Mouse (Mus musculus) cerebellum, adult 9-11 months (tissue): ENCODE measurements around the gene Golga7b.

Source experiments
- DNase-seq: peaks from one replicate; pipeline ENCODE4 v3.0.0; 2022

Gene Golga7b

DNA sequence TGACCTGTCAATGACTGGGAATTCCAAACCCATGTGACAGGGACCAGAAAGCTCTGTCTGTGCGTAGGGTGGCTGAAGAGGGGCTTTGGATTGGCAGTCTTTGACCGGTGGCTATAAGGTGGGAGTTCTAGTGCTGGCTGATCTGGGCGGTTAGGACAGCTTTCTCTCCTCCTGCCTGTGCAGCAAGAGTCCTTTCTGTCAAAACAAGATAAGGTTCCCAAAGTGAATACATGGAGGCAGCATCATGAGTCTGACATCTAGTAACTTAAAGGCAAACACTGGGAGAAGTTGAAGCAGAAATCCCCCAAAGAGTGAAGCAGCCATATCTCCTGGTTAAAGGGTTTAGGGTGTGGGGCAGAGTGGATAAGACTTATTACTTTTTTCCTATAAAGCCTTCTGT is at the start of gene Golga7b:
TSS of gene Golga7b (plus strand) at position 56 of the 400 bp plus-strand sequence.
- DNase-seq, result no peak

DNA sequence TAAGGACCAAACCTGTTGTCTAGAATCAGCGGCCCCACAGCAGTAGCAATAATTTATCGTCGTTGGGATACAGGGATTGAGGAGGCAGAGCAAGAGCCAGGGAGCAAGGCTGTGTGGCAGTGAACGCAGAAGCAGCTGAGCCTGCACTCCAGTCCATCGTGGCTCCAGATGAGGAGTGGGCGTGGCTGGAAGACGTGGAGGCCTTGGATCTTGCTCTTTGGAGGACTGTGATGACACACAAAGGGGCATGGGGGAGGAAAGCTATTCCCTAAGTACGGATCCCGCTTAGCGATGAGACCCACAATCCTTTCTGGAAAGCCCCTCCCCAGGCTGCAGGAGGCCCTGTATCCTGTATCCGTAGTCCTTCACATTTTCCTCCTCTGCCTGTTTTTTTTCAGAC is 49.3 kb upstream of the Golga7b start:
- no peak for DNase-seq

- DNase-seq, result no peak
Measured at GRCm38 (mm10) chr19:42201696-42202381, 45.5 kb upstream of the Golga7b start, which contains the start of gene Sfrp5. TSS of gene Sfrp5 (minus strand) at chr19:42202252.

- DNase-seq, result peak; percentile 59
Measured at GRCm38 (mm10) chr19:42202467-42202866, 44.9 kb upstream of the Golga7b start.

GRCm38 (mm10) chr19:42204306-42204705 is 43.1 kb upstream of the Golga7b start:
- DNase-seq, result peak; percentile 92

DNA sequence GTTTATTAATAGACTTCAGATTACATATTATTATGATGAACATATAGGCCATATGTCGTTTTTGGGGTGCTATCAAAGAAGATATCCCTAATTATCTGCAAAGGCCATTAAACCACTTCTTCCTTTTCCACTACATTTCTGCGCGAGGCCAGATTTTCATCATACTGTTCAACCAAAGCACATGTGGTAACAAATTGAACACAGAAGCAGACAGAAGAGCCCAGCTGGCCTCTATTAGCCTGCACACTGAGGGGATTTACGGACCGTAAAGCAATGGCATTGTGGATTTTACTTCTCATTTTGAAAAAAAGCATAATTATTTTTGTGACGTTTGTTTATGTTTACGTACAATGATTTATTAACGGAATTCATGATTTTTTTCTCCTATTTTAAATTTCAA is 42.2 kb upstream of the Golga7b start:
- no peak for DNase-seq

DNA sequence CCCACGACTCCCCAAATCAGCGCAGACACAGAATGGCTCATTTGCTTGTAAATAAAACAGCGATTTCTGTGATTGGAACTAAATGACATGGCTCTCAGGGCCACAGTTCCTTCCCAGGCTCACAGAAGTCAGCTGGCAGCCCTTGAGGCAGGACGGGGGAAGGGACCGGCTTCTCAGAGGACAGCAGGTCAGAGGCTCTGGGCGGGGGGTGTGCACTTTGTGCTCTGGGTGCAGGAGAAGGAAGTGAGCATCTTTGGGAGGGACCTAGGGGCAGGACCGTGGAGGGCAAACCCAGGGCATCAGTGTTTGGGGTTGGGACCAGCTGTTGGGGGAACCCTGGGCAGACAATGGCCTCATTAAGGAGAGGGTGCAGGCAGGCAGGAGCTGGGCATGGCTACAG is 37.9 kb upstream of the Golga7b start:
- DNase-seq, result no peak

DNA sequence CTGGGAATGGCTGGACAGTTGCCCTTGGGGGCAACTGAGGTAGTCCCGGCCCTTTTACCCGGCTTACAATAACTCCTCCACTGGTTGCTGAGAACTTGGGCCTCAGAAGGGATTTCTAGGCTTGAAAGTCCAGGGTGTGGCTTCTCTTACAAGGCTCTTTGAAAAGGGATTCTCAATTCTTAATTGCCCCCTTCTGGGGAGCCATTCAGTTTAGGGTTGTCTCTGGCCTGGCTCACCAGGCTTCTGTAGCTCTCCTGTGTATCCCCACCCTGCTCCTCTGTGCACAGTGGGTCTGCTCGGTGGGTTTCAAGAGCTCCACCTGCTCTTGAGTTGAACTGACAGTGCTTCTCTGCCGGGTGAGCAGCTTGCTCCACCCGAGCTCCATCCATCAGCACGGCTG is 37.4 kb upstream of the Golga7b start:
- DNase-seq, result no peak

- DNase-seq, result no peak
Measured at GRCm38 (mm10) chr19:42211936-42212335, 35.4 kb upstream of the Golga7b start.

- no peak for DNase-seq
Measured at GRCm38 (mm10) chr19:42214601-42215000, 32.8 kb upstream of the Golga7b start.

- DNase-seq, result no peak
Measured at GRCm38 (mm10) chr19:42216699-42217373, 30.5 kb upstream of the Golga7b start.

DNA sequence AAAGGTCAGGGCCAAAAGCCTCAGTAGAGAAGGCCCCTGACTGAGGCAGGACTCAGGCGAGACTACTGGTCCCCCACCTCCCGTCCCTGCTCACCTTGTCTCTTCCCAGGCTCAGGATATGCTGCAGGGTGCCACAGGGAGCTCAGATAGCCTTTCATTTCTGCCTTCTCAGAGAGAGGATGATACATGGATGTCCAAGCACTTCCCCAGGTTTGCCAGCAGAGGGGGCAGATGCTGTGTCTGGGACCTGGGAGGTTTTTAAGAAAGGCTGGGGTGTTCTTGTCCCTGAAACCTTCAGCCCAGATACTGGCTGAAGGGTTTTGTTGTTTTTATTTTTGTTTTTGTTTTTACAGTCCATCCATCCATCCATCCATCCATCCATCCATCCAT is 30.0 kb upstream of the Golga7b start:
- DNase-seq, result peak; percentile 76

DNA sequence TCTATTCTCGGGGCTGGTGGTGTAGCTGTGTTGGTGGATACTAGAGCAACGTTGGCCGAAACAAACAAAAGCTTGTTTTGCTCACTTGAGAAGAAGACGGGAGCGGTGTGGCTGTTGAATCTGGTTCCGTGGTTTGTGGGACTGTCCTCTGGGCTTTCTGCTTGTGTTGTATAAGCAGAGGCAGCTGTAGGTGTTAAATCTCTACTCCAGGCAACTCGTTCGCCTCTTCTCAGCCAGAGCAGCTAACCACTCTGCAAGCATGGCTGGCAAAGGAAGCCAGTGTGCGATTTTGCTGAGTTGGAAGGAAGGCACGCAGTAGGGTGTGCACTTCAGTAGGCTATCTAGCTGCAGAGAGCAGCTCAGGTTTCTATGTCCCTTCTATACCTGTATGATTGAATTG is 20.9 kb upstream of the Golga7b start:
- no peak for DNase-seq

- no peak for DNase-seq
Measured at GRCm38 (mm10) chr19:42229499-42230287, 17.7 kb upstream of the Golga7b start.

DNA sequence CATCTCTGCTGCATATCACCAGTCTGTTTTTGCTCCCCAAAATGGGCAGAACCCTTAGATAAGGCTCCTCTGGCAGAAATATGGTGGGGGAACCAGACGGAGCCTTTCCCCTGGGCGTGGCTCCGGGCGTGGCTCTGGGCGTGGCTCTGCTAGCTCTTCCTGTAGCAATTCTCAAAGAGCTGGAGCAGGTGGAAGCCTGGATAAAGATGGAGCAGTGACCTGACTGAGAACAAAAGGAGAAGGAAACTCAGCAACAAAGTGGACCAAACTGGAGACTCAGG is 17.1 kb upstream of the Golga7b start:
- DNase-seq, result no peak

DNA sequence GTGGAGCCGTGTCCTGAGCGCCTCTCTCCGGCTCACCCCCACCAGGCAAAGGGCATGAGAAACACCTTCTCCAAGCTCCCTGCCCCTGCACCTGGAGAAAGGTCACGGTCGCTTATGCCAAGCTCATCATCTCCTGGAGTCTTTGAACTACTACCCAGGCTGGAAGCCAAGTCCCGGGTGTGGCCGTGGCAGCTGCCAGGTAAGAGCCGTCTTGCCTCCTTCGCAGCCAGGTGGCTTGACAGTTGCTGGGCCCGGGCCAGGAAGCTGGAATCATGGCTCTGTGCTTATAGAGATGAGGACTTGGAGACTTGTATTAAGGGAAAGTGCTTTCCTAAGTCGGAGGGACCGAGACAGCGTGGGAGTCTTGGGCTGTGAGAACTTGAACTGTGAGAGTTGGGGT is 16.4 kb upstream of the Golga7b start:
- peak; percentile 64 for DNase-seq

DNA sequence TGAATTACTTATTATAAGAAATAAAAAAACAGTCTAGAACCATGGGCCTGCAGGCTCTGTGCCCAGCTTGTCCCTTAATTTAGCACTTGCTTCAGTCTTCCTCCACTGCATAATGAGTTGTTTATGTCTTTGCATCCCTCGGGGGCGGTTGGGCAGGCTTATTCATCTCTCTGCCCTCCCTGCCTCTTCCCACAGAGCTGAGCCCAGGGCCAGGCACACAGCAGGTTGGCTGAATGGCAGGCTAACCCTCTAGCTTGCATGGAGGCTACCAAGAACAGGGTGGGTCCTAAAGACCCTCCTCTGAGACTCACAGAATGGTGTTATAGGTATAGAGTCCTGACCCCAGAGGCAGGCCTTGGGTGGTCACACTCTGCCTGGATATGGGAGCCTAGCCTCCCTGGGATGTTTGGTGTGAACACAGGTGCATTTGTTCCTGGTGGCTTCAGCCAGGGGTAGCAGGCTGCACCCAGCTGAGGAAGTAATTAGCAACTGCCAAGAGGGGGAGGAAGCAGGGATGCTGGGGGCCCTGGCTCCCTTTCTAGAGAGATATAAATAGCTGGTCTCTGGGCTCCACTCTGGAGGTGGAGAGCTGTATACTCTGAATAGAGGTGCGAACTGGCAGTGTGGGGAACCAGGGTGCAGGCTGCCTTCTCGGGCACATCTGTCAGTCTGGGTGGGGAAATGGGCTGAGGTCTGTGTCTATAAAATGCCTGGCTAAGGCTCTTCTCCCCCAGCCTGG is 9.6 kb upstream of the Golga7b start:
- DNase-seq, result no peak

DNA sequence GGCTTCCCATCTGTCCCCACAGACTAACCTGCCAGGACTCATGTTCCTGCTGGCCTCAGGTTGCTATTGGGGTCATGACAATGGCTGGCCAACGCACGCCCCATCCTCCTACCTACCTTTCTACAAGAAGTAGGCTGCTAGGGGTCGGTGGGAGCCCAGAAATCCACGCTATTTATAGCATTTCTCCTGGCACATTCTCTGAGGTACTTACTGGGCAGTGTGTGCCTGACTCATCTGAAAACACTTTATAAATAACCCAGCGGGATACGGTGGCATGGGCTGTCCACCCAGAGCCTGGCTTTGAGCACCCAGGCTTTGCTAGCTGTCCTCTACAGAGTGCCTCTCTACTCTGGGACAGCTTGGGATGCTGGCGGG is 9.0 kb upstream of the Golga7b start:
- DNase-seq, result no peak

GRCm38 (mm10) chr19:42240881-42241280 is 6.5 kb upstream of the Golga7b start:
- no peak for DNase-seq

DNA sequence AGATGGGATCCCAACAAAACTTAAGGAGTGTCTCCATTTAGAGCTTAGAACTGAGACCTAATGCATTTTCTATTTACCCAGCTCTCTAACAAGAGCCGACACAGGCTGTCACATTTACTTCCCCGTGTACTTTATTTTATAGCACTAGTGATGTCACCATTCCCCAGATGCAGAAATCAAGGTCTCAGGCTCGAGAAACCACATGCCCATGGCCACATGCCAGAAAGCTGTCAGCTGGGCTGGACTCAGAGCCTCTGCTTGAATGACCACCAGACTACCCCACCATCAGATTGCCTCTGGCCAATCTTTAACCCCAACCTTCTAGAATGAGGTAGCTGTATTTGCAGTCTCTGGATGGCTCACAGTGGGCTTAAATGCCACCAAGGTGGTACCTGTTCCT is 4.0 kb upstream of the Golga7b start:
- DNase-seq, result no peak

- no peak for DNase-seq
Measured at GRCm38 (mm10) chr19:42246626-42247025, 748 bp upstream of the Golga7b start.

DNA sequence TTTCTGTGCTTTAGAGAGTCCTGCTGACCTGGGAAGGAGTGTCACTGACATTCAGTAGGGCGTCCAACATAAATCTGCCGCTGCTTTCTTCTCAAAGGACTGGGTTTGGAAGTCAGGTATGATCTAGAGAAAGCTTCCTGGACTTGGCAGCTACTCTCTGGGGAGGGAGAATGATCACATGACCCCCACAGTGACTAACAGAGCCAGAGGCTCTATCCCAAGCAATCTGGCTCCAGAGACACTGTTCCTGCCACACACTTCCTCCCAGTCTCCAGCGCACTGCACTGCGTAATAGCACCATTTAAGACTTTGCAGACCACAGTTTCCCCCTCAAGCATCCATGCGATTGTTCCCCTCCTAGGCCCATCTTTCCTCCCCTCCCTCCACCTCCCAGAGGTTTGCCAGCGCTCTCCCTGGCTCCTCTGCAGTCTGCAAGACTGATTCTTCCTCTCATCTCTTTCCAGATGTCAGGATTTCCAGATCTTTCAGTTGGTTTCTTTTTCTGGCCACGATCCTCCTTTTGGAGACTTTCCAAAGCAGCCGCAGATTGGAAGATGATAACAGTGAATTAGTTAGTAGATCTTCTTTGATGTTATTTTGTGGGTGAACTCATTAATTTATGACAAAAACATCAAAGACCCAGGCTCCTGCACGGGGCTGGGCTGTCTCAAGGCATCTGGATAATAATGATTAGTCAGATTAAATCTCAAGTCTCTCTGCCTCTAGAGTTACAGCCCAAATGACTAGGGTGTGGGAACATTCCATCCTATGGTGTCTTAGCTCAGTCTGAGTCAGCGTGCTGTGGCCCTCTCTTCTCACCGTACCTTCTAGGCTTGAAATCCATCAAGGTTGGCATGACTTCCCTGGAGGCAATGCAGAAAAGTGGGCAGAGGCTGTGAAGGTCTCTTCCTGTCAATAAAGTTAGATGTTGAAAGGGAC is 2.9 kb downstream of the Golga7b start:
- DNase-seq, result no peak
